Mouse (Mus musculus) Patski (cell line): ENCODE measurements around the gene Kif26b. TPM values are rescaled to one million over a fixed set of nuclear protein-coding genes. Genes with fewer than 3 reads are reported as not detected.
A peak's percentile ranks its signal among the peaks of the same experiment; 100 is the strongest.

Source experiments
- ATAC-seq: fragments of 100-300 bp; one replicate; pipeline ENCODE4 v1.8.0; 2021
- CTCF ChIA-PET: fragments of 350-600 bp; sonication (Branson Sonifier 250); formaldehyde crosslinking; loops from one replicate; lab custom pipeline; 2022; ENCODE audit warnings: inconsistent platforms; lab: Charles Lee
- POLR2A ChIA-PET: fragments of 350-600 bp; sonication (Branson Sonifier 250); formaldehyde crosslinking; loops from one replicate; lab custom pipeline; 2022; ENCODE audit warnings: antibody characterized with exemption, inconsistent platforms; lab: Charles Lee
- DNase-seq: peaks from one replicate; pipeline ENCODE4 v3.0.0-alpha.2; 2011; ENCODE audit warnings: low read depth, low spot score
- H3K27me3 ChIP-seq: fragments of 371-371 bp; one replicate; pipeline ENCODE4 v1.5.1; 2021
- CTCF ChIP-seq: fragments of 100-300 bp; IDR thresholded peaks from one replicate; pipeline ENCODE4 v1.5.1; 2021
- in situ Hi-C: fragments of 300-500 bp; cut with MboI; formaldehyde crosslinking; loops from 3 replicates; pipeline ENCODE4 v1.11.1; 2018; ENCODE audit warnings: low pct_unique_long_range_greater_than_20kb, mixed read lengths
- polyA plus RNA-seq: library from polyadenylated mRNA; unstranded; gene quantifications from one replicate; pipeline ENCODE4 v1.2.3, GENCODE M21; 2021

The Kif26b gene
- polyA plus RNA-seq, 1 experiment from 2014 or later, result 6.5 TPM

DNA sequence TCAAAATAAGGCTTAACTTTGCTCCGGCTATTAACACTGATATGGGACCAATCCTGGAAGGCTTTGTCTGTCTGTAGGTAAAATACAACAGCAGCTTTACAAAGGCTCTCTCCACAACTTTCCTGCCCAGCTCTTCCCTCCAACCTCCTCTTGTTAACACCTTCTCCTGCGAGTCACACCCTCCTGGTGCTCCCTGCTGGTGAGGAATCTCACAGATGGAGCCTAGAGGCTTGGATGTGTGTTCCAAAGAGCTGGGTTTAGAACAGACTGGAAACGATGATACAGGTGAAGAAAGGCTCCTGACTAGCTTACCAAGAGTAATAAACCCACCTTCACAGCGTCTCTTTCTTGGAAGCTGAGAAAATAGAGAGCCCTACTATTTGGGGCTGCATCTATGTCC lies 400.6 kb downstream of the Kif26b start:
- no peak for ATAC-seq
- POLR2A ChIA-PET, result no interaction called here
- DNase-seq, result no peak
- TF ChIP-seq CTCF, result no peak
- in situ Hi-C loops, result no loop called here
- CTCF ChIA-PET, result no interaction called here
- H3K27me3 ChIP-seq, result no peaks in the 10 kb centered on the region

DNA sequence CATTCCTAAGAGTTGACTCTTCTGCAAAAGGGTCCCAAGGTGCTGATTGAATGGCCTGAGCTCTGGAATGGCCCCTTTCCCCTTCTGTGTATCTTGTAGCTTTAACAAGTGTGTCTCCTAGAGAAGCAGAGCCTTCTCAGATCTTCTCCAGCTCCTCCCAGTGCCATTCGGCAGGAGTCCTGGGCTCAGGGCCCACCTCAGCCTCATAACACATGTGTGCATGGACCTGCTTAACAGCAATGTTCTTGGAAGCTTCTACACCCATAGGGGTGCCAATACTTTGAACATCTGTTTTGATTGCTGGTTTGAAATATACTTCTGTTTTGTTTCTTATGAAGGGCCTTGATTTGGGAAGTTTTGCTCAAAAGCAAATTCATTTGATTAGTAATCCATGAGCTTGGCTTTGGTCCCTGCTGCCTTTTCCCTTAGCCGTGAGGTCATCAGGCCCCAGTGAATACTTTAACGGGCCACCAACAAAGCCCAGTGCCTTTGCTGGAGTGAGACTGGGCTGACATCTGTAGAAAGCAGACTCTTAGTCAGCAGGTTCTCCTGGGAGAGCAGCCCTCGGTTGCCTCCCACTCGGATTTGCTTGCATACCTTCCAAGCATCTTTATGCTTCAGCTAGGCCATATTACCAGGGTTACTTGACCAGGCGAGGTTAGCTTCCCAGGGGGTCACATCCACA lies 405.2 kb downstream of the Kif26b start:
- ChIA-PET CTCF (interaction anchor here (1.2 to 2.3 kb wide), 2 partner anchors 10 to 18 kb away, joined by 3 to 6 read pairs; no protein-coding TSS in a partner anchor), POLR2A (no interaction called here)
- no peak for TF ChIP-seq CTCF
- H3K27me3 ChIP-seq, result no peaks in the 10 kb centered on the region
- ATAC-seq (peak; percentile 5), DNase-seq (no peak)
- in situ Hi-C loops, result no loop called here

DNA sequence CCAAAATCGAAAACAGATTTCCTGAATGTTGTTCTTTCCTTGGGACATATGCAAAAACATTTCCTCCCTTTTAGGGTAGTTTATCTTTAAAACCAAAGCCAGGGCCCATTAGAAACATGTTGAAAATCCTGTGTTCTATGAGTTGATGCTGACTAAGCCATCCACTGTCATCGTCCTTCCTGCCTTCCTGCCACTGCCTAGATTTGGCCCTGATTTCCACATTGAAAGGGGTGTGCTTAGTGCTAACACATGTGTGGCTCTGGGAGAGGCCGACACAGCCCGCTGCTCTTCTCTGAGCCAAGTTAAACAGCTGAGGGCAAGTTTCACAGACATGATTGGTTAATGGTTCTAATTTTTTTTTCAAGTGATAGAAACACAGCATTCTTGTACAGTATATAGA lies 407.5 kb downstream of the Kif26b start:
- DNase-seq, result peak; percentile 27
- ATAC-seq, result no peak
- POLR2A ChIA-PET, result no interaction called here

GRCm38 (mm10) chr1:178936976-178937375 lies 408.1 kb downstream of the Kif26b start:
- no peaks in the 10 kb centered on the region for H3K27me3 ChIP-seq
- CTCF ChIA-PET, result no interaction called here
- TF ChIP-seq CTCF, result no peak
- in situ Hi-C loops, result no loop called here
- DNase-seq (no peak), ATAC-seq (no peak)
- POLR2A ChIA-PET, result no interaction called here

More for the DNA sequence above, 407.5 kb downstream of the Kif26b start:
- no peaks in the 10 kb centered on the region for H3K27me3 ChIP-seq
- TF ChIP-seq CTCF, result no peak
- CTCF ChIA-PET, result no interaction called here
- in situ Hi-C loops, result no loop called here

GRCm38 (mm10) chr1:178940353-178940752 lies 411.4 kb downstream of the Kif26b start:
- ATAC-seq (no peak), DNase-seq (no peak)
- in situ Hi-C loops, result no loop called here
- ChIA-PET POLR2A (no interaction called here), CTCF (no interaction called here)
- no peaks in the 10 kb centered on the region for H3K27me3 ChIP-seq
- no peak for TF ChIP-seq CTCF

DNA sequence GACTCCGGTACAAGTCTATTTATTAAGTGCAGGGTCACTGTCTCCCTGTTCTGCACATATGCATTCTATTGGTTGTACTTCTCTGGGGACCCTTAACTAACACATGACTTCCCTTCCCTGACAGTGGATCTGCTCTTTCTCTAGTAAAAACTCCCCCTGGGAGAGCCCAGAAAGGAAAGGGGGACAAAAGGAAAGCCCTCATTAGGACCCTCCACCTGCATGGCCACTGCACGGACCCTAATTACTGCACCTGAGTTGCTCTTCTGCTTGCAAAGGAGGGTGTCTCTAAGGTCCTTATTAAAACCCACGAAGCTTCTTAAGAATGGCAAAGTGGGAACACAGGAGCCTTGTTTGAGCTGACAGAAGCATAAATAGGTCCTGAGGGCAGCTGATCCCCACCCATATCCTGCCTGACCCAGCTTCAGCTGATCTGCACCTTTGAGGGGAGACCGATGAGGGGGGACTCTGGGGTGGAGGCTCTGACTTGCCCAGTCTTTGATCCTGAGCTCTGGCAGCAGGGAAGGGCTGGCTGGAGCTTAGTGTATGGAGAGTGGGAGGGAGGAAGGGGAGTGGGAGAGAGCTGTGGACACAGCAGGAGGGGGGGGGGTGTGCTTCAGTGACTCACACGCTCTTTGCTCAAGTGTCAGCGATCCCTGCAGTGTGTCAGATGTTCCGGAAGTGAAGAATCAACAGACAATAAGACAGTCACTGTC lies 413.5 kb downstream of the Kif26b start:
- no peak for TF ChIP-seq CTCF
- ChIA-PET POLR2A (interaction anchor here (0.6 kb wide), 1 partner anchor 51 kb away, joined by 3 read pairs; no protein-coding TSS in a partner anchor), CTCF (no interaction called here)
- in situ Hi-C loops, result no loop called here
- no peaks in the 10 kb centered on the region for H3K27me3 ChIP-seq
- ATAC-seq, result peak; percentile 41
- no peak for DNase-seq

DNA sequence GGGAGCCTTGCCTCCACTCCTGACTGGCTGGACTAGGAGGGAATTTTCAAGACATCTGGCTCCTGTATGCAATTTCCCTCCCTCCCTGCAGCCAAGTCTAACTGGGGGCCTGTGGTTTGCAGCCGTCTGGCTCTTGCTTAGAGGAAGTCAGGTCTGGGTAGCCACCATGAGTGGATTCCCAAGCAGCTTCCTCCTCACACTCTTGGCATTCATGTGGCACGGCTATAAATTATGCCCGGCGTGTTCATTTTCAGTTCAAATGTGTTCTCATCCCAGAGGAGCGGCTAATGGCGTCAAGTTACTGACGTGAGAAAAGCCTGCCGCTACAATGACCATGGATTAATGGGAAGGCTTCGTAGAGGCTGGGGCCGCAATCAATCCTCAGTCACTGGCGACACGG lies 424.0 kb downstream of the Kif26b start:
- no peak for ATAC-seq
- no peaks in the 10 kb centered on the region for H3K27me3 ChIP-seq
- CTCF ChIA-PET, result no interaction called here
- no peak for TF ChIP-seq CTCF
- in situ Hi-C loops, result no loop called here
- DNase-seq, result no peak
- POLR2A ChIA-PET, result no interaction called here

DNA sequence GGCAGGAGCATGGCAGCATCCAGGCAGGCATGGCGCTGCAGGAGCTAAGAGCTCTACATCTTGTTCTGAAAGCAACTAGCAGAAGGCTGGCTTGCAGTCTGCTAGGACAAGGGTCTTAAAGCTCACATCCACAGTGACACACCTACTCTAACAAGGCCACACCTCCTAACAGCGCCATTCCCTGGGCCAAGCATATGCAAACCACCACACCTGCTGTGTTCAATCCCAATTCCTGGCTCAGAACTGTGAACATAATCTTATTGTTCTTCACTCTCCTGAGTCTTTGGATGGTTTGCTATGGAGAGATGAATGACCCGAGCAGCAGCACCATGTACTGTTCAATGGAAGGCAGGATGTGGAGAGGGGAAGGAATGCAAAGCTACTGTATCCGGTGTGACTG lies 429.7 kb downstream of the Kif26b start:
- no peaks in the 10 kb centered on the region for H3K27me3 ChIP-seq
- POLR2A ChIA-PET, result no interaction called here
- TF ChIP-seq CTCF, result no peak
- no peak for ATAC-seq
- CTCF ChIA-PET, result no interaction called here
- in situ Hi-C loops, result no loop called here
- DNase-seq, result no peak

DNA sequence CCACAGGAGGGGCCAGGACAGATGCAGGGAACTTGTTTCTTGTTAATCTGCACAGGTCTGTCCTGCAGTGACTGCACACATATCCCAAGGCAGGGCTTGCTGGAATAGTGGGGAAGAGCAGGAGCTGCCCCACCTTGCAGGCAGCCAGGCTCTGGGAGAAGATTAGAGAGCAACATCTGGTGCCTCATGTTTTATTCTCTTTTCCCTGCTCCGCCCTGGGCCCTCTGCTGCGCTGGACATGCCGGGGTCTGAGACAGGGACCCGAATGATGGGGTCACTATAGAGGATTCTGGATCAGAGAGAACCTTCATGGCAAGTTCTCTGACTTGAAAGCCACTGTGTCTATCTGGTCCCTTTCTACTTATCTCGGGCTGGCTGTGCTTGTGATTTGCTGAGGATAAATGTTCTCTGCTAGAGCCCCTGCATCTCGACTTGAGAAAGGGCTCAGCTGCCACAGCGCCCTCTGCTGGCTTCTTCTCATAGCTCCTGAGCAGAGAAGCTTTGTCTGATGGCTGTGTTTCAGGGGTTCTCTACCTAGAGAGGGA lies 431.2 kb downstream of the Kif26b start:
- H3K27me3 ChIP-seq, result no peaks in the 10 kb centered on the region
- in situ Hi-C loops, result loop anchor here (10.0 kb wide), 1 partner anchor 515 kb away; no protein-coding TSS in a partner anchor
- peak; percentile 12 for ATAC-seq
- DNase-seq, result no peak
- CTCF ChIA-PET, result interaction anchor here (0.7 to 2.1 kb wide), 8 partner anchors 50 to 517 kb away, joined by 3 to 8 read pairs (median 3); no protein-coding TSS in a partner anchor
- POLR2A ChIA-PET, result no interaction called here
- peak; percentile 89 for TF ChIP-seq CTCF

- in situ Hi-C loops, result loop anchor here (10.0 kb wide), 1 partner anchor 513 kb away; no protein-coding TSS in a partner anchor
- ChIA-PET POLR2A (no interaction called here), CTCF (interaction anchor here (2.1 kb wide), 1 partner anchor 180 kb away, joined by 8 read pairs; no protein-coding TSS in a partner anchor)
- ATAC-seq, result no peak
- DNase-seq, result no peak
- H3K27me3 ChIP-seq, result no peaks in the 10 kb centered on the region
- no peak for TF ChIP-seq CTCF
These were observed 432.7 kb downstream of the Kif26b start for GRCm38 (mm10) chr1:178961661-178962060.
